Mouse (Mus musculus): ENCODE results near the gene Cbwd1.
A peak's percentile ranks its signal among the peaks of the same experiment; 100 is the strongest.

Cbwd1 gene

DNA sequence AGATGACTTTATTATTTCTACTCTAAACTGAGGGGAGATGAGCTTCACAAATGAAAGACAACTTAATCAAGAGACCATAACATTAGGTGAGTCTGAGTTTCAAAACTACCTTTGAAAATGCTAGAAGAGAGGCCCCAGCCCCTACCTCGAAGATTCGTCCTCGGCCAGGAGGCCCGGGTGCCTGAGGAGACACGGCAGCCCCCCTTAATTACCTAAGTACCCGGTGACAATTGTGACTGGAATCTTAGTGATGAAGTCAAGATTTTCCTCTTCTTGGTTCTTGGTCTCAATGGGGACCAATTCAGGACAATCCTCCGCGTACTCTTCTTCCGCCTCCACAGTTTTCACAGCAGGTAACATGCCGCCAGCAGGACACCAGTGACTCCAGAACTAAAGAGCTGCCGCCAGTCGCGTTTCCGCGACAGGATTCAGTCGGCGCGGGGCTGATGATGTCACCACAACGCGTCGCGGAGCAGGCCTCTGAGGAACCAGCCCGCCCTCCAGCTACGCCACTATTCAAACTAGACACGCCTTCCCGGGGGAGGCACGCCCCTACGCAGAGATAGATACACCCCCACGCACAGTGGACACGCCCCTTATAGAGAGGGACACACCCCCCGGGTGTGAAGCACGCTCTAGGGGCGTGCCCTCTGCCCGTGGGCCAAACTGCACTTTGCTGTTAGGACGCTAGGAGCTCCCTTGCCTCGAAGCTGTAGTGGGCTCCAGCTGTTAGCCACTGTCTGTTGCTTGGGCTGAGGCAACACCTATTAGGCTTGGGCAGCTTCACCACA lies at the start of gene Cbwd1:
Gene Cbwd1, minus strand, starts transcription at position 439 of the 791 bp plus-strand sequence.
- DNase-seq (ENCODE audit: low spot score in 2 of 2): peak; percentile 95 to 98

DNA sequence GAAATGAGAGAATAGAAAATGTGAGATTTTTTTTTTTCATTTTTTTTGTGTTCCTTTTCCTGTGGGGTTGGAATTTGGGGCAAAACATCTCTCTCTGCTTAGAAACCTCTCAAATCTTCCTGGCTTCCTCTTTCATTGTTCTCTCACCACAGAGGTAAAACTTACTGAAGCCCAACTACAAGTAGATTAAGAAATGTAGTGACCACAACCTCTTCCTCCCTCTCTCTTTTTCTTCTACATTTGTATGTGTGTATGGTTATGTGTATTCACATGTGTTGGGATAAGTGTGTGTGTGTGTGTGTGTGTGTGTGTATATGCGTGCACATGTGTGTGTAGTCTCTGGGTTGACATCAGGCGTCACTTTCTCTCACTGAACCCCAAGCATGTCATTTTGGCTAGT lies 47.1 kb upstream of the Cbwd1 start:
- DNase-seq (ENCODE audit: low spot score in 2 of 2): no peak

DNA sequence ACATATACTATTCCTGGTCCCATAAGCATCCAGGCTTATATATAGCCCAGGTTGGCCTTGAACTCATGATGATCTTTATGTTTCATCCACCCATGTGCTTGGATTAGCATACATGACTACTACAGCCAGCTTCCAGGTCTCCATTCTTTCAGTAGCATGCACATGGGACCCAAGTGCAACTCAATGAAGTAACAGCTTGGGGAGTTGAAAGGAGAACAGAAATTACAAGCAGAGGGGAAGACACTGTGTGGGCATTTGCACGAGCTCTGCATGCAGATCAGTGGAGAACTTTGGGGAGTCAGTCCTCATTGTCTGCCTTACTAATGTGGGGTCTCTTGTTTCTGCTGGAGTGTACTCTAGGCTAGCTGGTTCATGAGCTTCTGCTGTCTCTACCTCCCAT lies 45.3 kb upstream of the Cbwd1 start:
- no peak for DNase-seq (ENCODE audit: low spot score in 2 of 2)

DNA sequence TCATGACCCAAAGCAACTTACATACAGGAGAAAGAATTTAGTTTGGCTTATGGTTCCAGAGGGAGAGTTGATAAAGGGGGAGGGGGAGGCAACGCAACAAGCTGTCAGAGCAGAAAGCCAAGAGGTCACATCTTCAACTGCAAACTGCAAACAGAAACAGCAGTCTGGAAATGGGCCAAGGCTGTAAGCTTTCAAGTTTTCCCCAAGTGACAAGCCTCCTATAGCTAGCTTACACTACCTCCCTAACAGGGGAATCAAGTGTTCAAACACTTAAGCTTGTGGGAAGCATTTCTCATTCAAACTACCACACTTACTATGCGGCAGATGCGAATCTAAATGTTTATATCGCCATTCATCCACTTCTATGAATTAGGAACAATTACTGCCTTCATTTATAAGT lies 42.4 kb upstream of the Cbwd1 start:
- no peak for DNase-seq (ENCODE audit: low spot score in 2 of 2)

DNA sequence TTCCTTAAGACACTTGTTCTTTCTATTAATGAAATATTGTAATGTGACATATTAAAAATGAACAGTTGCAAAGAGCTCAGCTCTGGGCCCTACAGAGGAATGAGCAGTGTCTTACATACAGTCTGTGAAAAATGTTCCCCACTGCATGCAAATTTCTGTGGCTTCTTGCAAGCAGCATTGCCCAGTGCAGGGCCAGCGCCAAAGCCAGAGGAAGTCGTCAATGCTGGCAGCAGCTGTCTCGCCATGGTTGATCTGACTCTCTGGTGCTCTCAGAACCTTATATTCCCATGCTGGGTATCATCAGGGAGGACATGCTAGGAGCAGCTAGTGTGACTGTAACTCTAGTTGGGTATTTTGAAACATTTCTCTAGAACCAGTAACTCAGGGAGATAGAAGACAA lies 41.4 kb upstream of the Cbwd1 start:
- DNase-seq (ENCODE audit: low spot score in 2 of 2): no peak

DNA sequence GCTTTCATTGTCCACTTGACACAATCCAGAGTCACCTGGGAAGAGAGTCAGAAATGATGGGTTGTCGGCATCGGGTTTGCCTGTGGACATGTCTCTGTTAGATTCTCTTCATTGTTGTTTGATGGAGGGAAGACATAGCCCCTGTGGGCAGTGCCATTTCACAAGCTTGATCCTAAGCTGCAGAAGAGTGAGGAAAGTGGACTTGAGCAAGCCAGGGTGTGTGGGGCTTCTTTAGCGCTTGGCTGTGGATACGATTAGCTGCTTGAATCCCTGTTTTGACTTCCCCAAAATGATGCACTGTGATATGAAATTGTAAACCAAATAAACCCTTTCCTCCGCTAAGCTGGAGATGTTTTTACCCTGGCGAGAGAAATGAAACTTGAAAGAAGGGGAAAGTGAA lies 40.6 kb upstream of the Cbwd1 start:
- no peak for DNase-seq (ENCODE audit: low spot score in 2 of 2)

DNA sequence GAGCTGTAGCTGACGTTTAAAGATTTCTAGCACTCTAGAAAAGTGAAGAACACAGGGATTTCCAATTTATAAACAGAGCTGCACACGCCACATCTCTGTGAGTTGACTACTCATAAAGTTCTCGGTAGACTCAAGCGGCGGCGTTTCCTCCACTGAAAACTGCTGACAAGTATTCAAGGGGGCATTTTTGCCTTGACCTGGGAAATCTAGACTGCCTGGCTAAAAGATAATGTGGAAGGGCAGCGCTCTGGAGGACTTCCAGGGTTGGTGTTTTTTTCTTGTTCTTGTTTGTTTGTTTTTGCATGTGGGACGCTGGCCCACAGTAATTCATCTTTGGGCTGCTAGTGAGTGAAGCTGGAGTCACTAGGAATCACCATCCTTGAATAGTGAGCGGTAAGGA lies 38.7 kb upstream of the Cbwd1 start:
- no peak for DNase-seq (ENCODE audit: low spot score in 2 of 2)

DNA sequence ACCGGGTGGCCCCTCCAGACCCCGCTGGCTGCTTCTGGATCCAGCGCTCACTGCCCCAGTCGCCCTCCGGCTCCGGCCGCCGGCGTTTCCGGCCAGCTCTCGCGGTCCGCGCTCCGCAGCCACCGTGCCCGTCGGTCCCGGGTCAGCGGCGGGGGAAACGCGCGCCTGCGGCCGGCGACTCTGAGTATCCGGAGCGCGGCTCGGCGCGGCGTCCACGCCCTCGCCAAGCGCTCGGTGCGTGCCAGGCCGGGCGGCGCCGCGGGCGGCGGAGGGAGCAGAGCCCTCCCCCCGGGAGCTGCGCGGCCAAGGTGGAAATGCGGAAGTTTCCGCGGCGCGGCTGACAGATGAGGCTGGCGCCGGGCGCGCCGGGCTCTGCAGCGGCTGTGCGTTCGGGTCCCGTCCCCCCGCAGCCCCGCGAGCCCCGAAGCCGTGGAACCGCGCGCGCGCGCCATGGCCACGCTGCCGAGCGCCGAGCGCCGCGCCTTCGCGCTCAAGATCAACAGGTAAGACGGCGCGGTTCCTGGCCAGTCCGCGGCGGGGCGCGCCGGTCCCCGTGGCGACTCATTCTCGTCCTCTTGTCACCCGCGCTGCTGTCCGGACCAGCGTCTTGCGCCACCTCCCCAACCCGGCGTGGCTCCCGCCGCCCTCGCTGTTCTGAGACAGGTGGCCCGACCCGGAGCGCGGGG lies 37.9 kb upstream of the Cbwd1 start, which contains the start of gene Dock8:
Gene Dock8, plus strand, starts transcription at position 334 of the 686 bp plus-strand sequence.
- DNase-seq (ENCODE audit: low spot score in 2 of 2): peak; percentile 70 to 78

DNA sequence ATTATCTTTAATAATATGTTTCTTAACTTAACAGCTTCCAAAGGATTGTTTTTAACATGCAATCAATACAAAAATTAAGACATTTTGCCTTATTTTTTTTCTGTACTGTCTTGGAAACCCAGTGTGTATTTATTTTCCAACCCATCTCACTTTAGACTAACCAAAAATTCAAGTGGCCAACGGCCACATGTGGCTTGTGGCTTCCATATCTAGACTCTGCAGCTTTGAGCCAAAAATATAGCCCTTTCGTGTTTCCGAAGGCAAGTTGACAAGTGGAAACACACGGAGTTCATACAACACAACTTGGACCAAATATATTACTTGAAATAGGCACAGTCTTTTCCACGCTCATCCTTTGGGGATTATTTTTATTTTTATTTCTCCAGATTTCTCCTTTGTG lies 37.2 kb upstream of the Cbwd1 start:
- no peak for DNase-seq (ENCODE audit: low spot score in 2 of 2)

DNA sequence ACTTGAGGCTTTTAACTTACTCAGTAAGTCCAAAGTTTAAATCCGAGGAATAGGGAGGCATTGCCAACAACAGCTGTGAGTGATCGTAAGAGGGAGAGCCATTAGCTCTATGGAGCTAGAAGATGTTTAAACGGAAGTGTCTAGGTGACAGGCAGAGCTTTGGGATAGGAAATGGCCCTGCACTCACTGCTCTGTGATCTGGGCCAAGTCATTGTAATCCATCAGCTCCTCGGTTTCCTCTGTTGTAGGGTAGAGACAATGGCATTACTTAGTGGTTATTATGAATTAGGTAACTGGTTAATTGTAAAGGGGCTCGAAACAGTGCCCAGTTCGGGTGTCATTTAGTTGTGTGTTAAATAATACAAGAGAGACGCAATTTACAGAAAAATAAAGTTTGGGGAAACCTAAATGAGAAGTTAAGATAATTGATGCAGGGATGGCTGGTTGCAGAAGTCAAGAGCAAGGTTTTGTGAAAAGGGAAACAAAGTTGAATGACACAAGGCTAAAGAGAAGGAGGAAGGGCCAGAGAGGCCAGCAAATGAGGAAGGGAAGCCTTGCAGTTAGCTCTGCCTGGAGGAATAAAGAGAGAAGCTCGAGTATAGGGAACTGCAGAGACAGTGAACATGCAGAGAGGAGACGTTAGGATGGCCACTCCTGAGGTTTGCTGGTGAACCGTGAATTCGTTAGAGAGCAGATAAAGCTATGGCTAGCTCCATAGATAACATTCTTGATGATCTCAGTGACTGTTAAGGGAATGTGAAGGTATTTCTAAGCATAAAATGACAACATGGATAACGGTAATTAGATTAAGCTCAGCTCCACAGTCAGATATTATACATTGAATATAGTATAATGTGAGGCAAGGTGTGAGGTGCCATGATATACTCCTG lies 35.6 kb upstream of the Cbwd1 start:
- DNase-seq (ENCODE audit: low spot score in 2 of 2): no peak

DNA sequence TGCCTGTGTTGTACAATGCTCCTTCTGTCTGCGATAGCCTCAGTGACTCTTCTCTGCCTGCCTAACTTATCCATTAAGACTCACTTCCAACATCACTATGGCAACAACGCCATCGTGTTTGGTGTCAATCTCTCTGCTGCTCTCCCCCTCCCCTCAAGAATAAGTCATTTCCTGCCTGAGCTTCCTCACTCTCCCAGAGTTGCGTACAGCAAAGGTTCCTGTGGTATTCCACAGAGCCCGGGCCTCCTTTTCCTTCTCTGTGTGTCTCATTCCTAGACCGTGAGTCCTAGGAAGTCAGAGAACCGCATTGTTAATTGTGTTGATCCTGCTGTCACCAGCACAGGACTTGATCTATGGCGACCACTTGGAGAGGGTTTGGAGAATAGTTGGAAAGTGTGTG lies 33.5 kb upstream of the Cbwd1 start:
- no peak for DNase-seq (ENCODE audit: low spot score in 2 of 2)

DNA sequence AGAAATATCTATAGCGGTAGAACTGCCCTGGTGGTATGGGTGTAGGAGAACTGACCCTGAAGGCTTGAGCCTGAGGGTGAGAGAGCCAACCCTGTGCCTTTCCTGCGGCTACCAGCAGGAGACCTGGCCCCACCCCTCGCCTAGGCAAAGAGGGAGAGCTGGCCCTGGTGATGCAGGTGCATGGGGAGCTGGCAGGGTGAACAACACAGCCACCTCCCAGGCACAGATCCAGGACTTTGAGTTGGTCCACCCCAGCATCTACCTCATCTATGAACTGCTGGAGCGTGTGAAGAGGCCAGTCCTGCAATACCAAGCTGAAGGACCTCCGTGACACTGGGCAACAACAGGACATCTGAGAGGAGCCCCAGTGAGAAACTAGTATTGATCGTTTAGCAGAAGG lies 32.1 kb upstream of the Cbwd1 start:
- DNase-seq (ENCODE audit: low spot score in 2 of 2): no peak

DNA sequence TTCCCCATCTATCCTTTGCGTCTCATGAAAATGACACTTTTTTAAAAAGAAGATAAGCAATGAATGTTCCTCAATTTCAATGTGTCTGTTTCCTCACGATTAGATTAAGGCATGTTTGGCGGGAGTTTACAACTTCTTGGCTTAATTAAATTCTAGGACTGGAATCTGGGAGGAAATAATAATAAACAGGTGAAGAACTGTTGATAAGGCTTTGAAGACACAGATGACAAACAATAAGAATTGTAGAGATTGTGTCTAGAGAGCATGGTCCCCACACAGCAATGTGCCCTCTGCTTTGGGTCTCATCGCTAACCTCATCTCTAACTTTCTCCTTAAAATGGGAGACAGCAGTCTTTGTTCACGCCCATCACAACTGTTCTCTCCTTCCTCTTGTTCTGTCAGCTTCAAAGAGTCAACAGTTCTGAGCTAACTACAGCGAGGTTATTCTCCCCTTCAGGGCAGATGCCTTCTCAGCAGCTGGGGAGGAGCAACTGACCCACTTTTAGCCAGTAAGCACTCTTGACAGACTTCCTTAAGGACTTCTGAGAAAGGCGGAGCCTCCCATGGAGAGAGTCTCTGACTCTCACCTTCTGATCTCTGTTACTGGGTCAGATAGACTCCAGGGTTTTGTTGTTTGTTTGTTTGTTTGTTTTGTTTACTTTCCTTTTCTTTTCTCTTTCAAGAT lies 28.9 kb upstream of the Cbwd1 start:
- DNase-seq (ENCODE audit: low spot score in 2 of 2): no peak

DNA sequence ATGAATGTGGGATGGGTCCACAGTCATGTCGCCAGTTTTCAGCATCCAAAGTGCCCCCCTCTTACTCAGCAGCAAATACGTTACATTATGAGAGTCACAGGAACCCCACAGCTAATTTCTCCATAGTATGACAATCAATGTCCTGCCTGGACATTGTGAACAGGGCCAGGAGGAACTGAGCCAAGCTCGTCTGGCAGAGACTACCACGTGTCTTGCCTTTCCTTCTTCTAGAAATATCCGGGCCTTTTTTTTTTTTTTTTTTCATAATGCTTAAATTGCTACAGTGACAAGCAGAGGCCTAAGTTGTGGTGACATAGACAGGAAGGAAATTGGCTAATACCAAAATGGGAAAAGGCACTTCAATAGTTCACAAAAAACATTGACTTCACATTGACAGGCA lies 27.4 kb upstream of the Cbwd1 start:
- DNase-seq (ENCODE audit: low spot score in 2 of 2): no peak

DNA sequence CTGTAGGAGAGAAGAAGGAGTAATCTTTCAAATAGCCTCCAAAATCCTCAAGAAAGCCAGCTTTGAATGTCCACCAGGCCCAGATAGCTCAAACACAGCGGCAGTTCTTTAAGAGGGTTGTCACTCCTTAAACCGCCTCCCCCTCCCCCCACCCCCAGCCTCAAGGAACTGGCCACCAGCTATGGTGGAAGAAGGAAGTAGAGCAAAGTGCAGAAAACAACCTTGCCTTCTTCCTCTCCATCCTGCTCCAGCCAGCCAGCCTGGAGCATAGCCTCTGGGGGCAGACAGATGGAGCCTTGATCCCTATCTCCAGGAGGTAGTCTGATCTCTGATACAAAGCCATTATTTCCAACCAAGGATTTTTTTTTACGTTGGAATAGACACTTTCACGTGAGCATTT lies 25.9 kb upstream of the Cbwd1 start:
- no peak for DNase-seq (ENCODE audit: low spot score in 2 of 2)

DNA sequence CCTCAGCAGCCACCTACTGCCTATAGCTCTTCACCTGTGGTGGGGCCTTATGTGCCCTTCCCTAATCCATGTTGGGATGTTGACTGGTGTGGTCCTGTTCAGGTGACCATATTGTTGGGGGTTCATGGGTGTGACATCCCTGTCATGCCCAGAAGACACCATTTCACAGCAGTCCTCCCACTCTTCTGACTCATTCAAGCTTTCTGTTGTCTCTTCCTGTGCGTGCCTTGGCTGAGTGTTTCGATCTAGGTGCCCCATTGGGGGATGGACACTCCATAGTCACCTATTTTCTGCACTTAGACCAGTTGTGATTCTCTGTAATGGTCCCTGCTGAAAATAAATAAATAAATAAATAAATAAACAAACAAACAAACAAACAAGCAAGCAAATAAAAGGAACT lies 23.6 kb upstream of the Cbwd1 start:
- DNase-seq (ENCODE audit: low spot score in 2 of 2): no peak

DNA sequence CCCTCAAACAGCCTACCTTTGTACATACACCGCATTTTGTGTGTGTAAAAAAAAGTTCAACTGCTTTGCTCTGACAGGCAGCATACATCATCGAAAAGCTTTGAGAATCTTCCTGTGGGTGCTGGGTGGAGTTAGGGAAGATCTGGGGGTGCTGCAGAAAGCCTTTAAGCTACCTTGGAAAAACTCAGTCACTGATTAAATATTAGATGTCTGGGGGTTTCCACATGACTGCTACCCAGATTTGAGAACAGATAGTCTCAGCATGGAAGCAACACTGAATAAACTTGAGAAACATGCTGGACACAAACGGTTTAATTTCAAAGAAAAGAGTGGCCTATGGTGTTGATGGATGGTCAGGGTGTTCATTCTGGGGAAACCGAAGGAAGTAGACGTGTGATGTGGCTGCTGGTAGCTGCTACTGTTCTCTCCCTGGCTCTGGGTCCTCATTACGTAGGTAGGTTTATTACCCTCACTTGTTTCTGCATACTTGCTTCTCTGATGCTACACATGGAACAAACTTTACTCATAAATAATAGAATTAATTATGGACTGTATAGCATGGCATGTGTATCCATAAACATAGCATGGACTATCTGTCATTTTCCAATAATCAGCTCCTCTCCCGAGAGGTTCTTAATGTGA lies 22.6 kb upstream of the Cbwd1 start:
- DNase-seq (ENCODE audit: low spot score in 2 of 2): no peak

DNA sequence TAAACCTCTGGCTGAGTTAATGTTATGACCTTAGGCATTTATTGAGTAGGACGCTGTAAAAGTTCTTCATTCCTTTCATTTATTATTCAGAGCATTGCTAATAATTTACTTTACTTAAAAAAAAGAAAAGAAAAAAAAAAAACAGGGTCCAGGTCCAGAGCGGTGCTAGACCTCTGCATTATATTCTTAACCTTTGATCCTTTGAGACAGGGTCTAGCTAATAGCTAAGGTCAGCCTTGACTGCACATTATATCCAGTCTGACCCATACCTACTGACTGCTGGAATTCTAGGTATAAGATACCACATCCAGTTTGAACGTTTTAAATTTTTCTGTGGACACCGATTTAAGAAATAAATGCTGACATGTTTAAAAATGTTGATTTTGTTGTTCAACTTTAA lies 21.6 kb upstream of the Cbwd1 start:
- DNase-seq (ENCODE audit: low spot score in 2 of 2): no peak

DNA sequence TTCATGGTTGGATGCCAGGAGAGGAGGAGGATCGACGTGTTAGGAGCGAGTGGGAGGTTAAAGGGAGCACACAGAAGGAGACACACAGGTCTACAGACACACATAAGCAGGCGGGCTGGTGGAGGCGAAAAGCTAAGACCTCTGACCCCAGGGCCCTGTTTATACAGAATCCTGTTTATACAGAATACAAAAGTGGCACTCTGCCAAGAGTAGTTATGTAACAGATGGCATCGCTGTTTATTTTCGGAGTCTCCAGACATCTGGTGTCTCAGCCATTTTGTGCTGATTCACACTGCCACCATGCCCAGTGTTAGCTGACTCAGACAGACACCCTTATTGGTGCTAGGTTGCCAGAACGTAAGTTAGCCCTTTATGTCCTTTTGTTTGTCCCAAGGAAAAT lies 19.9 kb upstream of the Cbwd1 start:
- no peak for DNase-seq (ENCODE audit: low spot score in 2 of 2)

DNA sequence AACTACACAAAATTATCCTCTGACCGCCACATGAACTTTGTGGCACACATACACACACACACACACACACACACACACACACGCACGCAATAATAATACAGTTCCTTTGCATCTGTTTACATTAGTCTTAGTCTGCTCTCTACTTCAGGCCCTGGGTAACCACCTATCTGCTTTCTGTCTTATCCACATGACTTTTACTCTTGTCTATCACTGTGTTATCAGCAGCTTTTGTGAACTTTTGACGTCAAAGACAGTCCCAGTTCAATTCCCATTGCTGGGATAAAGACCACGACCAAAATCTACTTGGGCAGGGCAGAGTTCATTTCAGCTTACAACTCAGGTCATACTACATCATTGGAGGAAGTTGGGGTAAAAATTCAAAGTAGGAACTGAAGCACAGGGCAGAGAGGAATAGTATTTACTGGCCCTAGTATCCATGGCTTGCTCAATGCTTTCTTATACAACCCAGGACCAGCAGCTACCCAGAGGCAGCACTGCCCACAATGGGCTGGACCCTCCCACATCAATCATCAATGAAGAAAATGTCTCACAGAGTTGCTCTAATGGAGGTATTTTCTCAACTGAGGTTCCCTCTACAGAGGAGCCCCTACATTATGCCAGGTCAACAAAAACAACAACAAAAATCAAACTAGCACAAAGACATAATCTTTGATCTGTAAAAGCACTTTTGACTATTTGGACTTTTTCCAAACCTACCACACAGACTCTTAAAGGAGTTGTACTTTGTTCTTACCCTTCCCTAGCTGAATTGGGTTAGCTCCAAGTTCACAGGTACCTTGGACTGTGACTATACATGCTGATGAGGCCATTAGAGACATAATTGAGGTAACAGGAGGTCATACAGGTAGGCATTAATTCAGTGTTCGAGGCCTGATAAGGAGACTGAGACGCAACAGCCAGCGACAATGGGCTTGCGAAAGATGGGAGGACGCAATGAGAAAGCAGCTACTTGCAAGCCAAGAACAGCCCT lies 17.7 kb upstream of the Cbwd1 start:
- no peak for DNase-seq (ENCODE audit: low spot score in 2 of 2)

Measured in urinary bladder, postnatal 36 days (tissue).